Mouse (Mus musculus): ENCODE measurements around the gene Dusp12. TPM values are rescaled to one million over a fixed set of nuclear protein-coding genes. Genes with fewer than 3 reads are reported as not detected.

The Dusp12 gene
- polyA plus RNA-seq, 1 experiment from 2014 or later, result 40.5 TPM

DNA sequence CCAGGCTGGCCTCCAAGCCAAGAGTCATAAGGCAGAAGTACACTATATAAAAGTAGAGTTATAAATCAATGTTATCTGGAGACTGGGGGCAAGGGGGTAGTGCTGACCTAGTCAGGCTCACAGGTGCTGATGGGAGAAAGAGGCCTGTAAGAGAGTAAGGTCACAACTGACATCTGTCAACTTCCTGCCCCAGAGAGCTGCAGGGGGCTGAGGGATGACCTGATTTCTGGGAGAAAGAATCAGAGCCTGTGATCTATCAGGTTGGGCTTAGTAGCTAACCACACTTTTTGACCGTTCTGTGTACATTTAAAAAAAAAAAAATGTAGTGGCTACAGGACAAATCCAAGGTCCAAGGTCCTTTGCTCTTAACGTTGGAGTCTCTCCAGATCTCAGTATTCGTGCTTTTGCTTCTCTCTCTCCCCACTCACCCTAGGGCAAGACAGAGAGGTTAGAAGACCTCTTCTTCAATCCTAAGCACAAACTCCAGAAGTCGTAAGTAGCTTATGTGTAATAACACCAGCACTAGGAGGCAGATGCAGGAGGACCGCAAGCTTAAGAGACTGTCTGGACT, 2.3 kb downstream of the Dusp12 start:
- peak overlapping the region; percentile 3; the same call in 1 of the 2 replicates for H3K27ac ChIP-seq (ENCODE audit: low read length)
- H3K4me2 ChIP-seq (replicated peaks; ENCODE audit: low read depth, low read length), result no peak overlapping the region
- ATAC-seq (ENCODE audit: low FRiP score, low TSS enrichment), result no peak
- no peaks in the 10 kb centered on the region for H3K9me3 ChIP-seq (ENCODE audit: low read length)
- WGBS, result 77% methylated on average over 5 of the region's 5 CpGs
- no peak overlapping the region for H3K9ac ChIP-seq (replicated peaks; ENCODE audit: low read length)
- H3K4me3 ChIP-seq (ENCODE audit: low read length), result no peak overlapping the region
- H3K36me3 ChIP-seq (ENCODE audit: insufficient read depth, low read length), result peaks cover 31% of the 10 kb centered on the region
- H3K27me3 ChIP-seq (ENCODE audit: insufficient read depth, low read length), result no peaks in the 10 kb centered on the region
- H3K4me1 ChIP-seq (ENCODE audit: insufficient read depth, low read length), result peaks cover 8% of the 10 kb centered on the region; the same call in 1 of the 2 replicates

DNA sequence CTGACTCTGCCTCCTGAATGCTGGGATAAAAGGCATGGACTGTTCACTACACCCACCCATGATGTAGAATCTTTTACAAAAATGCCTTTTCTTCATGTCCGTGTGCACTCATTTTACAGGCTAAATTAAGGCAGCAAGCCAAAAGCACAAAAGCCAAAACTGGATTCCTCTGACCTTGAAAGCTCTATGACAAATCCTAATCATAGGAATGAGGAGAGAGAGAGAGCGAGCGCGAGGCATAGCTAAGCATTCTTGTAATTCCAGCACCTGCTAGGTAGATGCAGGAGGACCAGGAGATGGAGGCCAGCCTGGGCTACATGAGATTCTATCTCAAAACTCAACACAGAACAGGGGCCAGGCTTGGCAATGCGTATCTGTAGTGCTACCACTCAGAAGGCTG, 8.4 kb downstream of the Dusp12 start:
- WGBS, result 94% methylated on average over 5 of the region's 5 CpGs

DNA sequence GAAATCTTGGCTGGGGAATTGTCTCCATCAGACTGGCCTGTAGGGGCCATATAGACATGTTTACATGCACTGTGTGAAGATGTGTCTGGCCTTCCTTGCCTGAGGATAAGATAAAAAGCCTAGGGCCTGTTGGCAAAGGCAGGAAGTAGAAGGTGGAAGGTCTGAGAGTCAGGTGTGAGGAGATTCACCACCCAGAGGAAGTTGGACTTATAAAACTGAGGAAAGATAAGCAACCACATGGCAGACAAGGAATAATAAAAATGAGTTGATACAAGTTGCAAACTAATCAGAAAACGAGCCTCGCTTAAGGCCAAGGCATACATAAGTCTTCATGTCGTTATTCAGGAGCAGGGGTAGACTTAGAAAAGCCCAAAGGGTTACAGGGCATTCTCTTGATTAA, 9.7 kb downstream of the Dusp12 start:
- no peak overlapping the region for H3K9ac ChIP-seq (replicated peaks; ENCODE audit: low read length)
- no peaks in the 10 kb centered on the region for H3K9me3 ChIP-seq (ENCODE audit: low read length)
- H3K27ac ChIP-seq (ENCODE audit: low read length), result no peak overlapping the region
- WGBS, result 59% methylated on average over 3 of the region's 3 CpGs
- H3K4me2 ChIP-seq (replicated peaks; ENCODE audit: low read depth, low read length), result no peak overlapping the region
- ATAC-seq (ENCODE audit: low FRiP score, low TSS enrichment), result no peak
- H3K36me3 ChIP-seq (ENCODE audit: insufficient read depth, low read length), result peaks cover 39% of the 10 kb centered on the region
- H3K4me3 ChIP-seq (ENCODE audit: low read length), result no peak overlapping the region
- H3K4me1 ChIP-seq (ENCODE audit: insufficient read depth, low read length), result no peaks in the 10 kb centered on the region
- H3K27me3 ChIP-seq (ENCODE audit: insufficient read depth, low read length), result no peaks in the 10 kb centered on the region

More for the DNA sequence above, 8.4 kb downstream of the Dusp12 start:
- H3K4me3 ChIP-seq (ENCODE audit: low read length), result no peak overlapping the region
- H3K9ac ChIP-seq (replicated peaks; ENCODE audit: low read length), result no peak overlapping the region
- H3K4me2 ChIP-seq (replicated peaks; ENCODE audit: low read depth, low read length), result no peak overlapping the region
- H3K27ac ChIP-seq (ENCODE audit: low read length), result no peak overlapping the region
- no peaks in the 10 kb centered on the region for H3K9me3 ChIP-seq (ENCODE audit: low read length)
- no peaks in the 10 kb centered on the region for H3K27me3 ChIP-seq (ENCODE audit: insufficient read depth, low read length)
- no peak for ATAC-seq (ENCODE audit: low FRiP score, low TSS enrichment)
- H3K4me1 ChIP-seq (ENCODE audit: insufficient read depth, low read length), result no peaks in the 10 kb centered on the region
- peaks cover 48% of the 10 kb centered on the region for H3K36me3 ChIP-seq (ENCODE audit: insufficient read depth, low read length)

DNA sequence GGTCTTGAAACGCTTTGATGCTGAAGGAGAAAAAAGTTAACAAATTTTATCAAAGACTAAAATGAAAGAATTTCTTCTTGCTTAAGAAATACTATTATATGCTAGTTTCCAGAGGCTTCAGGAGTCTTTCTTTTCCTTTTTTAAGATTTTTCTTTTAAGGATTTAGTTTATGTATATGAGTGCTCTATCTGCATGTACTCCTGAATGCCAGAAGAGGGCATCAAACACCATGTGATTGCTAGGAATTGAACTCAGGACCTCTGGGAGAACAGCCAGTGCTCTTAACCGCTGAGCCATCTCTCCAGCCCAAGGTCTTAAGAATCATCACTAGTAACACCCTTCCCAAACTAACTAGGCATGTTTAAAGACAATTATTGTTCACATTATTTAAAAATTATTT, 13.4 kb downstream of the Dusp12 start:
- peaks cover 2% of the 10 kb centered on the region for H3K4me1 ChIP-seq (ENCODE audit: insufficient read depth, low read length)
- no peaks in the 10 kb centered on the region for H3K9me3 ChIP-seq (ENCODE audit: low read length)
- 95% methylated on average over 2 of the region's 2 CpGs for WGBS

DNA sequence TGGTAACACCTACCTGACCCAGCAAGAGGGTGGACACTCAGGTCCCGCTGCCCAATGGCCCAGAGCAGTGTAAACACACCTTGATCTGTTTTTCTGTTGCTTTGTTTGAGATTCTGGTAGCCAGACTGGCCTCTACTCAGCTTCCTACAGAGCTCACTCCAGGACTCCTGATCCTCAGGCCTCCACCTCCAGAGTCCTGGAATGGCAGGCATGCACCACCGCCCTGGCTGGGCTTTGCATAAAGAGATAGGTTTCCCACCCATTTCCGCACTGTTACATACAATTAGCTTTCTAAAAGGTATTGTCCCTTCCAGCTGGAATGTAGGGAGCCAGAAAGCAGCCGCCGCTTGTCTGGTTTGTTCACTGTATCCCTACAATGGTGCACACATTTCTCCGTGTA, 13.9 kb downstream of the Dusp12 start:
- Histone ChIP-seq H3K4me3 (ENCODE audit: low read length) (no peak overlapping the region), H3K9me3 (ENCODE audit: low read length) (no peaks in the 10 kb centered on the region), H3K9ac (replicated peaks; ENCODE audit: low read length) (no peak overlapping the region), H3K36me3 (ENCODE audit: insufficient read depth, low read length) (peaks cover 13% of the 10 kb centered on the region; the same call in 1 of the 2 replicates), H3K27me3 (ENCODE audit: insufficient read depth, low read length) (no peaks in the 10 kb centered on the region), H3K4me1 (ENCODE audit: insufficient read depth, low read length) (peaks cover 6% of the 10 kb centered on the region), H3K27ac (ENCODE audit: low read length) (no peak overlapping the region), H3K4me2 (replicated peaks; ENCODE audit: low read depth, low read length) (no peak overlapping the region)
- 93% methylated on average over 6 of the region's 6 CpGs for WGBS
- no peak for ATAC-seq (ENCODE audit: low FRiP score, low TSS enrichment)

More for the DNA sequence above, 13.4 kb downstream of the Dusp12 start:
- Histone ChIP-seq H3K9ac (replicated peaks; ENCODE audit: low read length) (no peak overlapping the region), H3K36me3 (ENCODE audit: insufficient read depth, low read length) (peaks cover 16% of the 10 kb centered on the region), H3K27ac (ENCODE audit: low read length) (no peak overlapping the region), H3K27me3 (ENCODE audit: insufficient read depth, low read length) (no peaks in the 10 kb centered on the region), H3K4me3 (ENCODE audit: low read length) (no peak overlapping the region), H3K4me2 (replicated peaks; ENCODE audit: low read depth, low read length) (no peak overlapping the region)
- ATAC-seq (ENCODE audit: low FRiP score, low TSS enrichment), result no peak

DNA sequence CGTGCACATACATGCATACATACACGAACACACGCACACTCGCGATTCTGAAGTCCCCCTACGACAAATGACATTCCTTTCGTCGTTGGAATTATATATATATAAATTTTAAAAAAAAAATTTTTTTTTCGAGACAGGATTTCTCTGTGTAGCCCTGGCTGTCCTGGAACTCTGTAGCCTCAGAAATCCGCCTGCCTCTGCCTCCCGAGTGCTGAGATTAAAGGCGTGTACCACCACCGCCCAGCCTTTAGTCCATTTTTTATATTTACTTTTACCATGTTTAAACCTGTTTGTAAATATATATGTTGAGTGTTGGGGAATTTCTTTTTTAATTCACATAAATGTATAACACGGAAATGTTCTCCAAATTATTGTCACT, 16.4 kb downstream of the Dusp12 start:
- no peak; the same call in 1 of the 2 replicates for ATAC-seq (ENCODE audit: low FRiP score, low TSS enrichment)
- peak overlapping the region; percentile 31 for H3K9ac ChIP-seq (replicated peaks; ENCODE audit: low read length)
- no peaks in the 10 kb centered on the region for H3K27me3 ChIP-seq (ENCODE audit: insufficient read depth, low read length)
- peaks cover 7% of the 10 kb centered on the region; the same call in 1 of the 2 replicates for H3K36me3 ChIP-seq (ENCODE audit: insufficient read depth, low read length)
- peaks cover 6% of the 10 kb centered on the region for H3K4me1 ChIP-seq (ENCODE audit: insufficient read depth, low read length)
- WGBS, result 16% methylated on average over 14 of the region's 14 CpGs
- H3K4me2 ChIP-seq (replicated peaks; ENCODE audit: low read depth, low read length), result peak overlapping the region; percentile 76
- no peak overlapping the region for H3K27ac ChIP-seq (ENCODE audit: low read length)
- H3K9me3 ChIP-seq (ENCODE audit: low read length), result no peaks in the 10 kb centered on the region
- H3K4me3 ChIP-seq (ENCODE audit: low read length), result peak overlapping the region; percentile 97

DNA sequence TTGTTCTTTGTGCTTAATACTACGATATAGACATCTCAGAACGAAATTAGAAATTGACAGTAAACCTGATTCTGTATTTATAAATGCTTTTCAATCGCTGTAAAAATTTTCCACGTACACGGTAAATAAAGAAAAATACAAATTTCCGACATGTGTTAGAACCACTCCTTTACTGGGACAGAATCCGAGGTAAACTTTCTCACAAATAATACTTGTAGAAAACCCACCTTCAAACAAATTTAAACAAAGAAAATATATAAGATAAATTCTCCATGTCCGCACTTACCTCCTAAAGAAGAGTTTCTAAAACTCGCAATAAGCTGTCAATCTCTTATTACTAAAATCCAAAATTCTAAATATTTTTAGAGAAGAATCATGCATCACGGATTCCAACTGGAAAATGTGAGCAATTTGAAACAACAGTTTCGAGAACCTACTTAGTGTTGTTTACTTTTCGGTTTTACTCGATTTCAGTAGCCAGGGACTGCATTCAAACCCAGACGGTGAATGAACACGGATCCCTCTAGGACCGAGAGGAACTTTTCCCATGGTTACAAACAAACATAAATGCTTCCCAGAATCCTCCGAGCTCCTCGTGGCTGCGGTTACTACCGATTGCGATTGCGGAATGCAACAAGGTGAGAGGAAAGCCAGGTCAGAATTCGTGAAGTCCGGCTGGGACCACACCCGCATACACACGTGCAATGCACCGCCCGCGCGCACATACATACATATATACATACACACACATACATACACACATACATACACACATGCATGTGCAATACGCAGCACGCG, 17.0 kb downstream of the Dusp12 start:
- Histone ChIP-seq H3K4me1 (ENCODE audit: insufficient read depth, low read length) (peaks cover 6% of the 10 kb centered on the region), H3K27me3 (ENCODE audit: insufficient read depth, low read length) (no peaks in the 10 kb centered on the region), H3K4me2 (replicated peaks; ENCODE audit: low read depth, low read length) (peak overlapping the region; percentile 76), H3K9ac (replicated peaks; ENCODE audit: low read length) (peak overlapping the region; percentile 31), H3K36me3 (ENCODE audit: insufficient read depth, low read length) (peaks cover 7% of the 10 kb centered on the region; the same call in 1 of the 2 replicates), H3K9me3 (ENCODE audit: low read length) (no peaks in the 10 kb centered on the region), H3K27ac (ENCODE audit: low read length) (no peak overlapping the region), H3K4me3 (ENCODE audit: low read length) (peak overlapping the region; percentile 97)
- peak; percentile 90 for ATAC-seq (ENCODE audit: low FRiP score, low TSS enrichment)
- under 1% methylated on average over 33 of the region's 33 CpGs for WGBS

DNA sequence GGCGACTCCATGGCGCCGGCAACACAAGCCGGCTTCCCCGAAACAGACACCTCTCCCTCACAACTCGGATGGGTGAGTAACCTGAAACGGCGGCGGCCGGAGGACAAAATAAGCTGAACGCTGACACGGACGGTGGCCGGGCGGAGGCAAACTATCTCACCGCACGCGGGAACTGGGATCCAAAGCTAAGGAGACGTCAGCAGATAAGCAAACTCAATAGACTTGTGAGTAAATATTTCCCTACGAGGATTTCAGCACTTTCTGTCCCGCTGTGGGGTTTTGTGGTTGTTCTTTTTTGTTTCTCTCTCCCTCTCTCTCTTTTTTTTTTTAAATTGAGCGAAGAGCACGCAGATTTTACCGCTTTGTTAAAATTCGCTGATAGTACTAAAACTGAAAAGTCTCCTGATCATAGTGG, 17.6 kb downstream of the Dusp12 start, which contains the start of gene Atf6:
Gene Atf6, minus strand, starts transcription at position 81 of the 415 bp plus-strand sequence.
- under 1% methylated on average over 25 of the region's 25 CpGs for WGBS

DNA sequence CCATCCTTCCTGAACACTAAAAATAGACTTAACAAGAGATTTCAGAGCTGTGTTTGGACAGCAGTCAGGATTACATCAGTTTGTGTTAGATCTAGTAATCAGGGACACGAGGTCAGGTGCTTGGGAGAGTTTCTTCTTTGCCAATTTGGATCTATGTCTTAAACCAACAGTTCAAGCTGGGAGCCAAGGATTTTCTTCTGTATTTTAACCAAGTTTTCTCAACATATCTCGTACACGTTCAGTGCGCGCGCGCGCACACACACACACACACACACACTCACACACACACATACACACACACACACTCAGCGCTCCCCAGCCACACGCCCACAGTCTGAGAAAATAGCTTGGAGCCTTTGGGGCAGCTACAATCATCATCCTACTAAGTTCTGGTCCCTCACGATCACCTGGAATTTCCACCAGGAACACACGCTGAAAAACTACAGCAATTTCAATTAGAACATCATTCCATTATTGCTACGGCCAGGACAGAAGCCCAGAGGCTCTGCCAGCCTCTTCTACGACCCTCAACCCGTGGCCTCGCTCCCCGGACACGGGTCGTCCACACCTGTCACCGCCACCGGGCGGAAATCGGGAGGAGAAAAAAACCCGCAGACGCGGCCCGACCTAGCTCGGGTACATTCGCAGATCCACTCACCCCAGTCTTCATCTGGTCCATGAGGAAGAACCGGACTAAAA, 18.2 kb downstream of the Dusp12 start:
- H3K9me3 ChIP-seq (ENCODE audit: low read length), result no peaks in the 10 kb centered on the region
- peak overlapping the region; percentile 84 for H3K27ac ChIP-seq (ENCODE audit: low read length)
- H3K4me1 ChIP-seq (ENCODE audit: insufficient read depth, low read length), result peaks cover 6% of the 10 kb centered on the region
- peak overlapping the region; percentile 97 for H3K4me3 ChIP-seq (ENCODE audit: low read length)
- H3K4me2 ChIP-seq (replicated peaks; ENCODE audit: low read depth, low read length), result peak overlapping the region; percentile 76
- 2% methylated on average over 30 of the region's 30 CpGs for WGBS
- H3K27me3 ChIP-seq (ENCODE audit: insufficient read depth, low read length), result no peaks in the 10 kb centered on the region
- peak overlapping the region; percentile 87 for H3K9ac ChIP-seq (replicated peaks; ENCODE audit: low read length)
- peak; percentile 50; the same call in 1 of the 2 replicates for ATAC-seq (ENCODE audit: low FRiP score, low TSS enrichment)
- peaks cover 2% of the 10 kb centered on the region; the same call in 1 of the 2 replicates for H3K36me3 ChIP-seq (ENCODE audit: insufficient read depth, low read length)

More for the DNA sequence above, 17.6 kb downstream of the Dusp12 start, which contains the start of gene Atf6:
- Histone ChIP-seq H3K36me3 (ENCODE audit: insufficient read depth, low read length) (peaks cover 4% of the 10 kb centered on the region; the same call in 1 of the 2 replicates), H3K9ac (replicated peaks; ENCODE audit: low read length) (peak within 1 kb of the TSS; percentile 87), H3K4me2 (replicated peaks; ENCODE audit: low read depth, low read length) (peak within 1 kb of the TSS; percentile 76), H3K4me3 (ENCODE audit: low read length) (peak within 1 kb of the TSS; percentile 97), H3K9me3 (ENCODE audit: low read length) (no peaks in the 10 kb centered on the region), H3K4me1 (ENCODE audit: insufficient read depth, low read length) (peaks cover 6% of the 10 kb centered on the region), H3K27ac (ENCODE audit: low read length) (peak within 1 kb of the TSS; percentile 84), H3K27me3 (ENCODE audit: insufficient read depth, low read length) (no peaks in the 10 kb centered on the region)
- peak; percentile 80 for ATAC-seq (ENCODE audit: low FRiP score, low TSS enrichment)

Measured in kidney, embryonic 16.5 days (tissue).